Mouse (Mus musculus) liver, adult 2 months (tissue): ENCODE results near the gene Fam19a1. TPM values are rescaled to one million over a fixed set of nuclear protein-coding genes. Genes with fewer than 3 reads are reported as not detected.

ENCODE experiments used
- DNase-seq: peaks from one replicate; pipeline ENCODE4 v3.0.0-alpha.2; 2011; ENCODE audit warnings: low read depth, low spot score; ENCODE audit errors: extremely low read depth
- H3K27ac ChIP-seq: fragments of 200-500 bp; replicated peaks from 2 replicates; pipeline ENCODE4 v1.5.1; 2012; ENCODE audit warnings: low read depth, mild to moderate bottlenecking, control low read depth, inconsistent platforms, low read length; ENCODE audit not compliant: insufficient read depth
- H3K27me3 ChIP-seq: fragments of 200-500 bp; 2 replicates; pipeline ENCODE4 v1.6.1; 2012; ENCODE audit warnings: mild to moderate bottlenecking, moderate library complexity, low read length, inconsistent platforms; ENCODE audit not compliant: control insufficient read depth, insufficient read depth
- H3K36me3 ChIP-seq: fragments of 200-500 bp; 2 replicates; pipeline ENCODE4 v1.6.1; 2012; ENCODE audit warnings: low read length, inconsistent platforms; ENCODE audit not compliant: control insufficient read depth, insufficient read depth
- H3K4me1 ChIP-seq: fragments of 200-500 bp; 2 replicates; pipeline ENCODE4 v1.6.1; 2011; ENCODE audit warnings: low read length; ENCODE audit not compliant: control insufficient read depth, insufficient read depth
- H3K4me3 ChIP-seq: fragments of 200-500 bp; 2 replicates; pipeline ENCODE4 v1.5.1; 2011; ENCODE audit warnings: low read depth, mild to moderate bottlenecking, control low read depth, low read length, moderate library complexity; ENCODE audit not compliant: insufficient read depth
- H3K79me2 ChIP-seq: fragments of 200-500 bp; 2 replicates; pipeline ENCODE4 v1.6.1; 2012; ENCODE audit warnings: inconsistent platforms, mild to moderate bottlenecking, low read length, moderate library complexity; ENCODE audit not compliant: control insufficient read depth, insufficient read depth
- H3K9ac ChIP-seq: fragments of 200-500 bp; 2 replicates; pipeline ENCODE4 v1.6.1; 2012; ENCODE audit warnings: low read depth, mild to moderate bottlenecking, control low read depth, inconsistent platforms, low read length
- CTCF ChIP-seq: fragments of 200-500 bp; IDR thresholded peaks from 2 replicates; pipeline ENCODE4 v1.5.1; 2011; ENCODE audit warnings: low read depth, low read length, control low read depth
- POLR2A ChIP-seq: fragments of 200-500 bp; IDR thresholded peaks from 2 replicates; pipeline ENCODE4 v1.6.1; 2011; ENCODE audit warnings: low read length, control low read depth; ENCODE audit not compliant: insufficient read depth; ENCODE audit errors: extremely low read depth
- WGBS: fragments of 180-500 bp; shearing (Covaris S2); methylation state at CpG from one replicate; pipeline ENCODE4 v1.1.7; 2018; 5-methylcytosine and 5-hydroxymethylcytosine counted together
- polyA plus RNA-seq: library from polyadenylated mRNA; depleted of rRNA; stranded (reverse); fragments of >200 nt; gene quantifications from 2 replicates; pipeline ENCODE4 v1.2.3, GENCODE M21; 2012
- total RNA-seq: library from RNA; depleted of rRNA; stranded (reverse); fragments of >200 nt; gene quantifications from 2 replicates; pipeline ENCODE4 v1.2.3, GENCODE M21; 2014

Fam19a1 gene
- total and polyA plus RNA-seq, 2 experiments, result 0.09 TPM; not detected in 1

GRCm38 (mm10) chr6:96266456-96266855, 153.5 kb downstream of the Fam19a1 start:
- no peak overlapping the region for H3K27ac ChIP-seq
- no peaks in the 10 kb centered on the region for H3K27me3 ChIP-seq
- TF ChIP-seq CTCF, result no peak
- no peak for TF ChIP-seq POLR2A
- 68% methylated on average over 4 of the region's 4 CpGs for WGBS
- no peak overlapping the region for H3K4me3 ChIP-seq
- no peaks in the 10 kb centered on the region for H3K79me2 ChIP-seq
- DNase-seq, result no peak
- no peak overlapping the region for H3K9ac ChIP-seq
- no peaks in the 10 kb centered on the region for H3K36me3 ChIP-seq
- H3K4me1 ChIP-seq, result no peaks in the 10 kb centered on the region

- no peaks in the 10 kb centered on the region for H3K79me2 ChIP-seq
- no peak overlapping the region for H3K4me3 ChIP-seq
- H3K4me1 ChIP-seq, result no peaks in the 10 kb centered on the region
- no peak overlapping the region for H3K9ac ChIP-seq
- DNase-seq, result no peak
- TF ChIP-seq POLR2A, result no peak
- no peak for TF ChIP-seq CTCF
- H3K36me3 ChIP-seq, result no peaks in the 10 kb centered on the region
- no peak overlapping the region for H3K27ac ChIP-seq
- H3K27me3 ChIP-seq, result no peaks in the 10 kb centered on the region
Observed at GRCm38 (mm10) chr6:96268788-96269187, 155.8 kb downstream of the Fam19a1 start.

GRCm38 (mm10) chr6:96270436-96270835, 157.5 kb downstream of the Fam19a1 start:
- no peak overlapping the region for H3K9ac ChIP-seq
- no peaks in the 10 kb centered on the region for H3K27me3 ChIP-seq
- no peak for TF ChIP-seq CTCF
- no peak for TF ChIP-seq POLR2A
- H3K36me3 ChIP-seq, result no peaks in the 10 kb centered on the region
- no peaks in the 10 kb centered on the region for H3K4me1 ChIP-seq
- H3K79me2 ChIP-seq, result no peaks in the 10 kb centered on the region
- no peak overlapping the region for H3K4me3 ChIP-seq
- WGBS, result 89% methylated on average over 5 of the region's 5 CpGs
- H3K27ac ChIP-seq, result no peak overlapping the region
- DNase-seq, result no peak

DNA sequence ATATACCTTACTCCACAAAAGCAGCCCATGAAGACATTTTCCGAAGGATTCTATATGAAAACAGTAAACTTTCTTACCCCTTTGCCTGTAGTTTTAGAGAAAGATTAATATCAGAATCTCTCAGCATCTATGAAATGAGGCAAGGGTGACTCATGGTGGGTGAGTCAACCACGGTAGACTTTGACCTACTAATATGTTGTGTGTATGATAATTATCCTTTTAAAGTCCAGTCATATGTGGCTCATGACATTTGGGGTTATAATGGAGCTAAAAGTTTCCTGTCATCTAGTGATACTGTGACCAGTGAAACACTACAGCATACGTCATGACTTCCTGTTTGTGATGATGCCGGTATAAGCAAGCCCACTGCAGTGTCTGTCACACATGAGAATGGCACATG, 170.8 kb downstream of the Fam19a1 start:
- DNase-seq, result no peak

DNA sequence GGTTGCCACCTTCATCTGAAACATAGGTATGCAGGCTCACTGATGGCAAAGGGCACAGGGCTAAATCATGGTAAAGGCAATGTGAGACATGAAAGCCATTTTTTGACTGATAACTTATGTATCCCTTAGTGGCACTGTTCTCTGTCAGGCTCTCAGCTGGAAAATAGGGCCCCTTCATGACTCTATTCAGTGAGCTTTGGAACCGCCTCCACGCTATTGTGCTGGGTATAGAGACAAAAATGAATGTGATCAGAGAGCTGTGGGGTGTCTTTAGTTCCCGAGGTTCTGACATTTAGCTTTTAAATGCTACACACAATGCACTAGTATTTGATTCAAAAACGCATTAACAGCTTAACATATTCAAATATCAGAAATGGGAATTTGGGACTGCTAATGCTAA, 171.6 kb downstream of the Fam19a1 start:
- TF ChIP-seq CTCF, result no peak
- no peak for TF ChIP-seq POLR2A

More for the DNA sequence above, 170.8 kb downstream of the Fam19a1 start:
- TF ChIP-seq POLR2A, result no peak
- TF ChIP-seq CTCF, result no peak
- Histone ChIP-seq H3K36me3 (no peaks in the 10 kb centered on the region), H3K27me3 (no peaks in the 10 kb centered on the region), H3K4me3 (no peak overlapping the region), H3K79me2 (no peaks in the 10 kb centered on the region), H3K27ac (no peak overlapping the region), H3K4me1 (no peaks in the 10 kb centered on the region), H3K9ac (no peak overlapping the region)
- WGBS, result 83% methylated on average over 4 of the region's 4 CpGs

GRCm38 (mm10) chr6:96286276-96286675, 173.3 kb downstream of the Fam19a1 start:
- no peaks in the 10 kb centered on the region for H3K27me3 ChIP-seq
- no peak for TF ChIP-seq POLR2A
- no peak for TF ChIP-seq CTCF

More for the DNA sequence above, 171.6 kb downstream of the Fam19a1 start:
- no peak for DNase-seq
- no peak overlapping the region for H3K9ac ChIP-seq
- no peak overlapping the region for H3K4me3 ChIP-seq
- no peaks in the 10 kb centered on the region for H3K36me3 ChIP-seq
- no peaks in the 10 kb centered on the region for H3K79me2 ChIP-seq
- no peaks in the 10 kb centered on the region for H3K27me3 ChIP-seq
- WGBS, result 86% methylated on average over 4 of the region's 4 CpGs
- no peak overlapping the region for H3K27ac ChIP-seq
- no peaks in the 10 kb centered on the region for H3K4me1 ChIP-seq

More at GRCm38 (mm10) chr6:96286276-96286675, 173.3 kb downstream of the Fam19a1 start:
- no peak for DNase-seq
- Histone ChIP-seq H3K36me3 (no peaks in the 10 kb centered on the region), H3K4me3 (no peak overlapping the region), H3K4me1 (no peaks in the 10 kb centered on the region), H3K27ac (no peak overlapping the region), H3K9ac (no peak overlapping the region), H3K79me2 (no peaks in the 10 kb centered on the region)
- WGBS, result 56% methylated on average over 4 of the region's 4 CpGs
